Mouse (Mus musculus): Measurements from ENCODE around the gene Mmp20. TPM values are rescaled to one million over a fixed set of nuclear protein-coding genes. Genes with fewer than 3 reads are reported as not detected.

Mmp20 gene
- polyA plus RNA-seq, 1 experiment from 2014 or later, result not detected

- Histone ChIP-seq H3K9me3 (no peaks in the 10 kb centered on the region), H3K36me3 (no peaks in the 10 kb centered on the region), H3K9ac (replicated peaks) (no peak overlapping the region), H3K27ac (replicated peaks) (no peak overlapping the region), H3K4me1 (no peaks in the 10 kb centered on the region), H3K4me3 (no peak overlapping the region), H3K4me2 (replicated peaks) (no peak overlapping the region), H3K27me3 (no peaks in the 10 kb centered on the region)
- WGBS, result 89% methylated on average over 3 of the region's 3 CpGs
- no peak for ATAC-seq (replicated peaks)
Observed at GRCm38 (mm10) chr9:7695646-7696045, 67.6 kb downstream of the Mmp20 start.

GRCm38 (mm10) chr9:7708698-7709097 is 80.7 kb downstream of the Mmp20 start:
- Histone ChIP-seq H3K27me3 (no peaks in the 10 kb centered on the region), H3K4me2 (replicated peaks) (no peak overlapping the region), H3K36me3 (no peaks in the 10 kb centered on the region), H3K27ac (replicated peaks) (no peak overlapping the region), H3K4me3 (no peak overlapping the region), H3K4me1 (no peaks in the 10 kb centered on the region), H3K9ac (replicated peaks) (no peak overlapping the region), H3K9me3 (no peaks in the 10 kb centered on the region)
- ATAC-seq (replicated peaks), result no peak
- WGBS, result 79% methylated on average over 6 of the region's 6 CpGs

DNA sequence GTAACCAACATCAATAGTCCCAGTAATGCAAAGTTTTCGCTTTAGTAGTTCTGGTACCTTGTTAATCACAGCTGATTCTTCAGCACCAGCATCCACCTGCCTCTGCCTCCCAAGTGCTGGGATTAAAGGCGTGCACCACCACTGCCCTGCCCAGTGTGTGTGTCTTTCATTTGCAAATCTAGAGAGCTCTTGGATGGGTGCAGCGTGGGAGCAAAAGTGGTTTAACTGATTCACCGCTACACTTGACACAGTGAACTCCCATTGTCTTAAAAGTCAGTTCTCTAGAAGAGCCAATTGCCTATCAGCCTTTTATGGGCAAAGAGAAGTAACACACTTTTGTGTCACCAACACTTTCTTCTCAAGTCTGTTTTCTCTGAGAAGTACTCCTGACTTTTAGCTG is 83.2 kb downstream of the Mmp20 start:
- no peaks in the 10 kb centered on the region for H3K36me3 ChIP-seq
- no peak overlapping the region for H3K27ac ChIP-seq (replicated peaks)
- H3K9ac ChIP-seq (replicated peaks), result no peak overlapping the region
- ATAC-seq (replicated peaks), result no peak
- H3K4me2 ChIP-seq (replicated peaks), result no peak overlapping the region
- WGBS, result 67% methylated on average over 4 of the region's 4 CpGs
- no peaks in the 10 kb centered on the region for H3K9me3 ChIP-seq
- H3K4me3 ChIP-seq, result no peak overlapping the region
- H3K27me3 ChIP-seq, result no peaks in the 10 kb centered on the region
- no peaks in the 10 kb centered on the region for H3K4me1 ChIP-seq

GRCm38 (mm10) chr9:7714062-7714907 is 86.3 kb downstream of the Mmp20 start:
- no peaks in the 10 kb centered on the region for H3K4me1 ChIP-seq
- peak; percentile 62 for ATAC-seq (replicated peaks)
- H3K36me3 ChIP-seq, result no peaks in the 10 kb centered on the region
- no peaks in the 10 kb centered on the region for H3K9me3 ChIP-seq
- H3K4me2 ChIP-seq (replicated peaks), result no peak overlapping the region
- no peak overlapping the region for H3K27ac ChIP-seq (replicated peaks)
- H3K4me3 ChIP-seq, result no peak overlapping the region
- no peaks in the 10 kb centered on the region for H3K27me3 ChIP-seq
- 43% methylated on average over 4 of the region's 4 CpGs for WGBS
- no peak overlapping the region for H3K9ac ChIP-seq (replicated peaks)

DNA sequence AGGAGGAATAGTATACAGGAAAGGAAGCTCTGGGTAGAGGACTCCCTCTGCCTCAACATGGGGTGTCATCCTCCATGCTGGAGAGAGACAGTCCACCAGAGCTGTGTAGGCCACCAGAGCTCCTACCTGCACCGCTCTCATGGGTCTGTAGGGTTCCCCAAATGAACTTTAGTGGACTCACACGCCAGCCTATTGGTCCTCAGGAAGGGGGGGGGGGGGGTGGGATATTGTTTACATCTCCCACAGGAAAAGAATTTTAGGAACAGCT is 86.8 kb downstream of the Mmp20 start:
- ATAC-seq (replicated peaks), result peak; percentile 60; the same call in 1 of the 2 replicates
- Histone ChIP-seq H3K4me1 (no peaks in the 10 kb centered on the region), H3K9ac (replicated peaks) (no peak overlapping the region), H3K36me3 (no peaks in the 10 kb centered on the region), H3K27me3 (no peaks in the 10 kb centered on the region), H3K9me3 (no peaks in the 10 kb centered on the region), H3K27ac (replicated peaks) (no peak overlapping the region), H3K4me2 (replicated peaks) (no peak overlapping the region), H3K4me3 (no peak overlapping the region)
- WGBS, result 74% methylated on average over 2 of the region's 2 CpGs

GRCm38 (mm10) chr9:7721543-7721942 is 93.5 kb downstream of the Mmp20 start:
- 97% methylated on average over 1 of the region's 1 CpGs for WGBS

More at GRCm38 (mm10) chr9:7721543-7721942, 93.5 kb downstream of the Mmp20 start:
- H3K9ac ChIP-seq (replicated peaks), result no peak overlapping the region
- H3K27me3 ChIP-seq, result no peaks in the 10 kb centered on the region
- no peak for ATAC-seq (replicated peaks)
- no peaks in the 10 kb centered on the region for H3K4me1 ChIP-seq
- H3K9me3 ChIP-seq, result no peaks in the 10 kb centered on the region
- no peak overlapping the region for H3K4me3 ChIP-seq
- H3K4me2 ChIP-seq (replicated peaks), result no peak overlapping the region
- H3K36me3 ChIP-seq, result no peaks in the 10 kb centered on the region
- no peak overlapping the region for H3K27ac ChIP-seq (replicated peaks)

Other genes starting within 250 kb of the Mmp20 start
- not detected in 2 replicates for gene Mmp1b, start 240.2 kb upstream of the Mmp20 start, polyA plus RNA-seq (2015; fragmentation: Nextera tagmentation; extraction: Ambion mirVana)
- gene Mmp3, start 182.4 kb upstream of the Mmp20 start, polyA plus RNA-seq (2015; fragmentation: Nextera tagmentation; extraction: Ambion mirVana), result not detected in 2 replicates
- not detected in 2 replicates for gene Mmp10, start 125.9 kb upstream of the Mmp20 start, polyA plus RNA-seq (2015; fragmentation: Nextera tagmentation; extraction: Ambion mirVana)
- 0.08 TPM in 1 of 2 replicates, not detected in the other for gene Mmp8, start 69.8 kb upstream of the Mmp20 start, polyA plus RNA-seq (2015; fragmentation: Nextera tagmentation; extraction: Ambion mirVana)
- not detected in 2 replicates for gene Mmp27, start 56.8 kb upstream of the Mmp20 start, polyA plus RNA-seq (2015; fragmentation: Nextera tagmentation; extraction: Ambion mirVana)
- gene Mmp7, start 63.9 kb downstream of the Mmp20 start, polyA plus RNA-seq (2015; fragmentation: Nextera tagmentation; extraction: Ambion mirVana), result not detected in 2 replicates
- gene Tmem123, start 135.8 kb downstream of the Mmp20 start, polyA plus RNA-seq (2015; fragmentation: Nextera tagmentation; extraction: Ambion mirVana), result 27.6 and 31.5 TPM in 2 replicates
- 50.9 and 51.9 TPM in 2 replicates for gene Birc2, start 208.8 kb downstream of the Mmp20 start, polyA plus RNA-seq (2015; fragmentation: Nextera tagmentation; extraction: Ambion mirVana)
- gene Birc3, start 245.0 kb downstream of the Mmp20 start, polyA plus RNA-seq (2015; fragmentation: Nextera tagmentation; extraction: Ambion mirVana), result 0.88 and 1.2 TPM in 2 replicates

All from forebrain, embryonic 15.5 days (tissue).